Mouse (Mus musculus) kidney, adult 2 months (tissue): ENCODE results near the gene Adssl1.

Source experiments
- CTCF ChIP-seq: fragments of 200-500 bp; conservative IDR thresholded peaks from 2 replicates; pipeline ENCODE4 v1.5.1; 2011; ENCODE audit warnings: low read depth, mild to moderate bottlenecking, control low read depth, low read length, moderate library complexity, mixed read lengths; ENCODE audit not compliant: insufficient read depth, insufficient read length
- POLR2A ChIP-seq: fragments of 200-500 bp; IDR thresholded peaks from one replicate; pipeline ENCODE4 v1.6.1; 2011; ENCODE audit warnings: low read depth, low read length, control low read depth

DNA sequence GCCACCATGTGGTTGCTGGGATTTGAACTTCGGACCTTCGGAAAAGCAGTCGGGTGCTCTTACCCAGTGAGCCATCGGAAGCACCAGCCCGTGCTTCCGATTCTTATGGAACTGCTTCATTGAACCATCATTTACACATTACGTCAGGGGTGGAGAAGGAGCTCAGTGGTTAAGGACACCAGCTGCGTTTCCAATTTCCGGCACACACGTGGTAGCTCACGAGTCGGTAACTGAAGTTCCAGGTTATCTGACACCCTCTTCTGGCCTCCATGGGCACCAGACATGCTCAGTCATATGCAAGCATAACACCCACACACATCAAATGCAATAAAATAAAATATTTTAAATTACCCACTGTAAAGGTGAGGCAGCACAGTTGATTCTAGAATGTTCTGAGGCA lies 10.2 kb downstream of the Adssl1 start:
- no peak for TF ChIP-seq POLR2A
- TF ChIP-seq CTCF: no peak
